Mouse (Mus musculus): ENCODE results near the gene Prkrip1. TPM values are rescaled to one million over a fixed set of nuclear protein-coding genes. Genes with fewer than 3 reads are reported as not detected.

Prkrip1 gene
- polyA plus RNA-seq, 1 experiment from 2014 or later, result 60.3 TPM

DNA sequence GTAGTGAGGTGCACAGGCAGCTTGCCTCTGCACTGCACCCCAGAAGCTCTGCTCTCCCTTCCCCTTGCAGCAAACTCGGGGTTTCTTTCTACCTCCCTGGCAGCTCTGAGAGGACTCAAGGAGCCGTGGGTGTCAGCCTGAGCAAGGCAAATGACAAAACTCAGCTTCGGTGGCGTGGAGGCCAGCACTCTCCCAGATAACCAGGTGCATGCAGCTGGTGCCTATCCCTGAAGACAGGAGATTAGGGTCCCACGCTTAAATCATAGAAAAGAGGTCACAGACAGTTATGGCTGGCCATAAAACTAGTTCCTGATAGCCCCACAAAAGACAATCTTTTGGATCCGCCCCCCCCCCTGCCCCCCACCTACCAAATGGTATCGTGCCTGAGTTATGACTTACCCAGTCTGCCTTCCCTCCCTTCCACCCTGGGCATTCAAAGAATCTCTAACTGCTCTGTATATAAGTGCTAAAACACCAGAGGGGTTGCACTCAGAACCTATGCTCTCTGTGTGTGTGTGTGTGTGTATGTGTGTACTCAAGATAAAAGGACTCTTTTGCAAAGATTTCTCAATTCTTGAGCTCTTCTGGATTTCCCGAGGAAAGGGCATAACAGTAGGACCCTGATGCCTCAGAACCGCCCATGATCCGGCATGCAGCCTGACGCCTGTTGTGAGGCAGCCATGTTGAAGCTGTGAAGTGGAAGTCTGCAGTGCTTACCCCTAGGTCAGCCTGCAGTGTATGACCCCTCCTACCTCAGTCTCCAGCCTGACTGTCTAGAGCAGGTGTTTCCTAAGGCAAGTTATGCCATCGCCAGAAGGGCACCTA, 53.9 kb downstream of the Prkrip1 start:
- no peaks in the 10 kb centered on the region for H3K4me1 ChIP-seq (ENCODE audit: insufficient read depth)
- no peak overlapping the region for H3K9ac ChIP-seq
- WGBS, result 51% methylated on average over 12 of the region's 12 CpGs
- DNase-seq (no peak), ATAC-seq (ENCODE audit: insufficient read depth) (no peak)
- no peak overlapping the region for H3K4me3 ChIP-seq (ENCODE audit: low read depth, low read length)
- H3K9me3 ChIP-seq (ENCODE audit: low read depth, low read length), result no peaks in the 10 kb centered on the region
- no peak overlapping the region for H3K4me2 ChIP-seq
- H3K27ac ChIP-seq (ENCODE audit: low read depth), result no peak overlapping the region
- peaks cover 20% of the 10 kb centered on the region for H3K36me3 ChIP-seq (ENCODE audit: insufficient read depth)
- no peak for TF ChIP-seq CTCF (IDR thresholded peaks at IDR 0.05; ENCODE audit: low read depth)
- H3K27me3 ChIP-seq (ENCODE audit: insufficient read depth, low read length), result no peaks in the 10 kb centered on the region

DNA sequence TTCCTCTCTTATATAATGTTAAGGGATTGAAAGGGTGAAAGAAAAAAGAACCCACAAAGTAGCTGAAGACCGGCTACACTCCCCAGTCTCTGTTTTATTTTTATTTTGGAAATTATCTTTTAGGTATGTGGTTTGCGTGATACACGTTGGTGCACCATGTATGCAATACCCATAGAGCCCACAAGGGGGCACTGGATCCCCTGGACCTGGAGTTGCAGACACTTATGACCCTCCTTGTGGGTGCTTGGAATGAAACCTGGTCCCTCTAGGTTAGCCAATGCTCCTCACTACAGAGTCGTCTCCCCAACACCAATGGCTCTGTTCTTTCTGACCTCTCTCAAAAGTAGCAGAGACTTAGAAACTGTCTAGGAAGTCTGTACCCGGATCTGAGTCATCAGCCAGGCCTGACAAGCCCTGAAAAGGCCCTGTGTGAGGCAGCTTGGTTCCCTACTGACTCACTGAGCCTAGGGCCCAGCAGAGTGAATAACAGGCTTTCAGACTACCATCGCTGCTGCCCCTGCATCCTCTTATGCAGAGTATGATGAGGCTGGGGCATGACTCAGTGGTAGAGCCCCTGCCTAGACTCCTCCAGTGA, 55.5 kb downstream of the Prkrip1 start:
- Histone ChIP-seq H3K4me3 (ENCODE audit: low read depth, low read length) (no peak overlapping the region), H3K4me1 (ENCODE audit: insufficient read depth) (no peaks in the 10 kb centered on the region), H3K27ac (ENCODE audit: low read depth) (no peak overlapping the region), H3K27me3 (ENCODE audit: insufficient read depth, low read length) (no peaks in the 10 kb centered on the region), H3K9ac (no peak overlapping the region), H3K4me2 (no peak overlapping the region), H3K36me3 (ENCODE audit: insufficient read depth) (peaks cover 36% of the 10 kb centered on the region), H3K9me3 (ENCODE audit: low read depth, low read length) (no peaks in the 10 kb centered on the region)
- DNase-seq, result no peak
- no peak for ATAC-seq (ENCODE audit: insufficient read depth)
- peak; percentile 42 for TF ChIP-seq CTCF (IDR thresholded peaks at IDR 0.05; ENCODE audit: low read depth)
- WGBS, result 87% methylated on average over 6 of the region's 6 CpGs

DNA sequence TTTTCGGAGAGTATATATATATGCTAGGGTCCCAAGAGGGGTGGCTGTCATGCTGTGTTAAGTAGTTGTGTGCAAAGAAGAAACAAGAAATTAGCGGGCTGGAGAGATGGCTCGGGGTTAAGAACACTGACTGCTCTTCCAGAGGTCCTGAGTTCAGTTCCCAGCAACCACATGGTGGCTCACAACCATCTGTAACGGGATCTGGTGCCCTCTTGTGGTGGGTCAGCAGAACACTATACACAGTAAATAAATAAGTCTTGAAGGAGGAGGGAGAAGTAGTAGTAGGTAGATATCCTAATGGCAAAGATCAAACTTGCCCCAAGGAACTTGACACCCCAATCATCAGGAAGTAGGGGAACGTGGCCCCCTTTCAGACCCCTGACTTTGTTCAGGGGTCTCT, 56.0 kb downstream of the Prkrip1 start:
- no peak for DNase-seq
- Histone ChIP-seq H3K27me3 (ENCODE audit: insufficient read depth, low read length) (no peaks in the 10 kb centered on the region), H3K4me3 (ENCODE audit: low read depth, low read length) (no peak overlapping the region), H3K36me3 (ENCODE audit: insufficient read depth) (peaks cover 39% of the 10 kb centered on the region), H3K4me2 (no peak overlapping the region), H3K27ac (ENCODE audit: low read depth) (no peak overlapping the region), H3K9me3 (ENCODE audit: low read depth, low read length) (no peaks in the 10 kb centered on the region), H3K9ac (no peak overlapping the region), H3K4me1 (ENCODE audit: insufficient read depth) (no peaks in the 10 kb centered on the region)
- peak; percentile 15; the same call in 1 of the 2 replicates for TF ChIP-seq CTCF (IDR thresholded peaks at IDR 0.05; ENCODE audit: low read depth)
- 85% methylated on average over 5 of the region's 5 CpGs for WGBS
- ATAC-seq (ENCODE audit: insufficient read depth), result no peak

DNA sequence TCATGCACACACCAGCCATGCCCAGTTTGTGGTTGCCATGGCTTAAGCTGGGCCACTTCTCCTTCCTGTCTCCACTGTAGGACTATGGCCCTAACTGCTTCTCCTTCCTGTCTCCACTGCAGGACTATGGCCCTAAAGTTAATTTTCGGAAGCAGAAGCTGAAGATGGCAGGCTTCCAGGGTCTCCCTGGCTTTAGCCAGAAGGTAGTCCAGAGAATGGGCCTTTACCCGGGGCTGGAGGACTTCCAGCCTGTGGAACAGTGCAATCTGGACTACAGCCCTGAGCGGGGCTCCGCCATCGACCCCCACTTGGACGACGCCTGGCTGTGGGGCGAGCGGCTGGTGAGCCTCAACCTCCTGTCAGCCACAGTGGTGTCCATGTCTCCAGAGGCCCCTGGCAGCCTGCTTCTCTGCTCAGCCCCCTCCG, 58.7 kb downstream of the Prkrip1 start:
- 90% methylated on average over 10 of the region's 10 CpGs for WGBS
- no peak for ATAC-seq (ENCODE audit: insufficient read depth)
- no peak for TF ChIP-seq CTCF (IDR thresholded peaks at IDR 0.05; ENCODE audit: low read depth)

DNA sequence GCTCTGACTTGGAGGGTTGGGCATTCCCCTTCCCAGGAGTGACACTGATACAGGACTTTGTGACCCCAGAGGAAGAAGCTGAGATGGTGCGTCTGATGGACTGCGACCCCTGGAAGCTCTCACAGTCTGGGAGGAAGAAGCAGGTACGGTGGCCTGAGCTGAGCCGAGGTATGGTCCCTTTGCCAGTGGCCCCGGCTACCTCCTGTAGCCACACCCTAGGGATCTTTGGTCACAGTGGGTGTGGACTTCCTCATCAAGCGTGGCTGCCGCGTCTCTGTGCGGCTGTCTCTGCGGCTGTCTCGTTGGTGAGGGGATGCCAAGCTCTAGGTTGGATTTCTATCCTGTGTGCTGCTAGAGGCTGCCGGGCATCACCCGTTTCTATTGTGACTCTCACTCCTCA, 59.4 kb downstream of the Prkrip1 start:
- no peak for TF ChIP-seq CTCF (IDR thresholded peaks at IDR 0.05; ENCODE audit: low read depth)
- WGBS, result 93% methylated on average over 13 of the region's 13 CpGs
- no peak for DNase-seq

More for the DNA sequence above, 58.7 kb downstream of the Prkrip1 start:
- no peak for DNase-seq
- Histone ChIP-seq H3K4me1 (ENCODE audit: insufficient read depth) (no peaks in the 10 kb centered on the region), H3K9me3 (ENCODE audit: low read depth, low read length) (no peaks in the 10 kb centered on the region), H3K9ac (no peak overlapping the region), H3K27ac (ENCODE audit: low read depth) (no peak overlapping the region), H3K4me3 (ENCODE audit: low read depth, low read length) (no peak overlapping the region), H3K36me3 (ENCODE audit: insufficient read depth) (peaks cover 39% of the 10 kb centered on the region), H3K27me3 (ENCODE audit: insufficient read depth, low read length) (no peaks in the 10 kb centered on the region), H3K4me2 (no peak overlapping the region)

DNA sequence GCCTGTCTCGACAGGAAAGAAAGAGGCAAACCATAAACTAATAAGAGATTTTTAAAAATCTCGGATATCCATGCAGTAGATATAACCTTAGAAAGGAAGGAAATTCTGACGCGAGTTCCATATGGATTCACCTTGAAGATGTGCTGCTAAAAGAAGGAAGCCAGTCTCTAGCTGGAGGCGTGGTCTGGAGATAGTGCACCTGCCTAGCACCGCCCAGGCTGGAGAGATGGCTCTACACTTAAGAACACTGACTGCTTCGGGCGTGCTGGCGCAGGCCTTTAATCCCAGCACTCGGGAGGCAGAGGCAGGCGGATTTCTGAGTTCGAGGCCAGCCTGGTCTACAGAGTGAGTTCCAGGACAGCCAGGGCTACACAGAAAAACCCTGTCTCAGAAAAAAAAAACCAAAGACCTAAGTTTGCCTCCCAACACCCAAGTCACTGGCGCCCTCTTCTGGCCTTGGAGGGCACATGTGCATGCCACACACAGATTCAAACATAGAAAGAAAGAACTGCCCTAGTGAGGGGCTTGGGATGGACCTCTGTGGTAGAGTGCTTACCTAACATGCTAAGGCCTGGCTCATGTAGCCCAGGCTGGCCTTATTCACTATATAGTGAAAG, 61.0 kb downstream of the Prkrip1 start:
- peaks cover 49% of the 10 kb centered on the region for H3K36me3 ChIP-seq (ENCODE audit: insufficient read depth)
- TF ChIP-seq CTCF (IDR thresholded peaks at IDR 0.05; ENCODE audit: low read depth), result peak; percentile 63
- H3K4me2 ChIP-seq, result no peak overlapping the region
- no peaks in the 10 kb centered on the region for H3K9me3 ChIP-seq (ENCODE audit: low read depth, low read length)
- no peak overlapping the region for H3K9ac ChIP-seq
- WGBS, result 76% methylated on average over 13 of the region's 13 CpGs
- no peaks in the 10 kb centered on the region for H3K27me3 ChIP-seq (ENCODE audit: insufficient read depth, low read length)
- no peak overlapping the region for H3K4me3 ChIP-seq (ENCODE audit: low read depth, low read length)
- DNase-seq (peak; percentile 63), ATAC-seq (ENCODE audit: insufficient read depth) (no peak)
- H3K4me1 ChIP-seq (ENCODE audit: insufficient read depth), result no peaks in the 10 kb centered on the region
- H3K27ac ChIP-seq (ENCODE audit: low read depth), result no peak overlapping the region

More for the DNA sequence above, 59.4 kb downstream of the Prkrip1 start:
- Histone ChIP-seq H3K9me3 (ENCODE audit: low read depth, low read length) (no peaks in the 10 kb centered on the region), H3K4me1 (ENCODE audit: insufficient read depth) (no peaks in the 10 kb centered on the region), H3K4me2 (no peak overlapping the region), H3K9ac (no peak overlapping the region), H3K27me3 (ENCODE audit: insufficient read depth, low read length) (no peaks in the 10 kb centered on the region), H3K36me3 (ENCODE audit: insufficient read depth) (peaks cover 39% of the 10 kb centered on the region), H3K27ac (ENCODE audit: low read depth) (no peak overlapping the region), H3K4me3 (ENCODE audit: low read depth, low read length) (no peak overlapping the region)
- no peak for ATAC-seq (ENCODE audit: insufficient read depth)
